Mouse (Mus musculus) liver, adult 2 months (tissue): ENCODE results near the gene Prkcd. TPM values are rescaled to one million over a fixed set of nuclear protein-coding genes. Genes with fewer than 3 reads are reported as not detected.

Experiments
- DNase-seq: peaks from one replicate; pipeline ENCODE4 v3.0.0-alpha.2; 2011; ENCODE audit warnings: low read depth, low spot score; ENCODE audit errors: extremely low read depth
- H3K27ac ChIP-seq: fragments of 200-500 bp; replicated peaks from 2 replicates; pipeline ENCODE4 v1.5.1; 2012; ENCODE audit warnings: low read depth, mild to moderate bottlenecking, control low read depth, inconsistent platforms, low read length; ENCODE audit not compliant: insufficient read depth
- H3K27me3 ChIP-seq: fragments of 200-500 bp; 2 replicates; pipeline ENCODE4 v1.6.1; 2012; ENCODE audit warnings: mild to moderate bottlenecking, moderate library complexity, low read length, inconsistent platforms; ENCODE audit not compliant: control insufficient read depth, insufficient read depth
- H3K36me3 ChIP-seq: fragments of 200-500 bp; 2 replicates; pipeline ENCODE4 v1.6.1; 2012; ENCODE audit warnings: low read length, inconsistent platforms; ENCODE audit not compliant: control insufficient read depth, insufficient read depth
- H3K4me1 ChIP-seq: fragments of 200-500 bp; 2 replicates; pipeline ENCODE4 v1.6.1; 2011; ENCODE audit warnings: low read length; ENCODE audit not compliant: control insufficient read depth, insufficient read depth
- H3K4me3 ChIP-seq: fragments of 200-500 bp; 2 replicates; pipeline ENCODE4 v1.5.1; 2011; ENCODE audit warnings: low read depth, mild to moderate bottlenecking, control low read depth, low read length, moderate library complexity; ENCODE audit not compliant: insufficient read depth
- H3K79me2 ChIP-seq: fragments of 200-500 bp; 2 replicates; pipeline ENCODE4 v1.6.1; 2012; ENCODE audit warnings: inconsistent platforms, mild to moderate bottlenecking, low read length, moderate library complexity; ENCODE audit not compliant: control insufficient read depth, insufficient read depth
- H3K9ac ChIP-seq: fragments of 200-500 bp; 2 replicates; pipeline ENCODE4 v1.6.1; 2012; ENCODE audit warnings: low read depth, mild to moderate bottlenecking, control low read depth, inconsistent platforms, low read length
- CTCF ChIP-seq: fragments of 200-500 bp; IDR thresholded peaks from 2 replicates; pipeline ENCODE4 v1.5.1; 2011; ENCODE audit warnings: low read depth, low read length, control low read depth
- POLR2A ChIP-seq: fragments of 200-500 bp; IDR thresholded peaks from 2 replicates; pipeline ENCODE4 v1.6.1; 2011; ENCODE audit warnings: low read length, control low read depth; ENCODE audit not compliant: insufficient read depth; ENCODE audit errors: extremely low read depth
- WGBS: fragments of 180-500 bp; shearing (Covaris S2); methylation state at CpG from one replicate; pipeline ENCODE4 v1.1.7; 2018; 5-methylcytosine and 5-hydroxymethylcytosine counted together
- polyA plus RNA-seq: library from polyadenylated mRNA; depleted of rRNA; stranded (reverse); fragments of >200 nt; gene quantifications from 2 replicates; pipeline ENCODE4 v1.2.3, GENCODE M21; 2012
- total RNA-seq: library from RNA; depleted of rRNA; stranded (reverse); fragments of >200 nt; gene quantifications from 2 replicates; pipeline ENCODE4 v1.2.3, GENCODE M21; 2014

The Prkcd gene
- total and polyA plus RNA-seq, 2 experiments, result 7.7 to 14.9 TPM

DNA sequence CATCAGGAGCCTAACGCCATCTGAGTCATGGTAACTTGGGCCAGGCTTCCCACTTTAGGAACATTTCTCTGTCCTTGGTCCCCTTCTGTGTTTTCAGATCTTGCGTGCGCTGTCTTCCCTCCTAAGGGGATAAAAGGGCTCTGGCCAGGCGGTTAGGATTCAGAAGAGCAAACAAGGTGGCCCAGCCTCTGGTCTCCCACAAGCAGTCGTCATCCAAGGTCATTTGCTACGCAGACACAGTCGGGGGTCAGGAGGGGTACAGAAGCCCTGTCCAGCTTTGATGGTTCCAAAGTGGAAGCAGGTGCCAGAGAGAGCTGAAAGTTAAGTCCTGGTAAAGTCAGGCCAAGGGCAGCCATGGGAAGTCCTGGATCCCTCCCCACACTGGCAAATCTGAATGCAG, 35.1 kb downstream of the Prkcd start:
- no peak overlapping the region for H3K27ac ChIP-seq
- WGBS, result 58% methylated on average over 7 of the region's 7 CpGs
- H3K4me3 ChIP-seq, result no peak overlapping the region
- H3K27me3 ChIP-seq, result no peaks in the 10 kb centered on the region
- H3K4me1 ChIP-seq, result no peaks in the 10 kb centered on the region
- 0 out of 2 replicates have a peak, but pooled peaks cover 2% of the 10 kb centered on the region for H3K36me3 ChIP-seq
- no peak for TF ChIP-seq POLR2A
- TF ChIP-seq CTCF, result no peak
- no peak for DNase-seq
- H3K9ac ChIP-seq, result no peak overlapping the region
- no peaks in the 10 kb centered on the region for H3K79me2 ChIP-seq

DNA sequence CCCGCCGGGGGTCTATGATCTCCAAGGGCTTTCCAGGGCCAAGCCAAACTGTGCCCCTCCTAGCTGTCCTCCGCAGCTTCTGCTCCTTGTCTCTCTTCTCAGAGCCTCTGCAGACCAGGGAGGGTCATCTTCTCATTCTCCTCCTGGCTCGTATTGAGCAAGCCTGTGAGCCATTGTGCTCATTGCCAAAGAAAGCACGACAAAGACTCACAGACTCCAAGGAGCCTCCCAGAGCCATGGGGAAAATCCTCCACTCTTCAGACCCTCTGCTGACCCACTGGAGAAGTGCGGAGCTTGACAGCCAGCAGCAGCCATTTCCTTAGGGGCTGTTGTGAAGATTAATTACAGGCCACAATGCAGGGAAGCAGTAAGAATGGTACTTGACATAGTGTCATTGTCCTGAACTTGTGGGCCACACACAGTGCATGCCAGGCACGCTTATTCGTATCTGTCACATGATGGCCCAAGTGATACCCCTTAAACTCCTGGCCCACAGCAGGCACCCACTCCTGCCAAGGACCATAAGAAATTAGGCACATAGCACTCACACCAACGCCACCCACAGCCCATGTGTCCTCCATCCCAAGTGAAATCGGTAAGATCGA, 35.9 kb downstream of the Prkcd start:
- TF ChIP-seq POLR2A (no peak), CTCF (no peak)
- no peak for DNase-seq
- H3K4me1 ChIP-seq, result no peaks in the 10 kb centered on the region
- no peak overlapping the region for H3K4me3 ChIP-seq
- H3K36me3 ChIP-seq, result no peaks in the 10 kb centered on the region
- H3K27ac ChIP-seq, result no peak overlapping the region
- no peak overlapping the region for H3K9ac ChIP-seq
- H3K79me2 ChIP-seq, result no peaks in the 10 kb centered on the region
- WGBS, result 83% methylated on average over 11 of the region's 11 CpGs
- H3K27me3 ChIP-seq, result no peaks in the 10 kb centered on the region

DNA sequence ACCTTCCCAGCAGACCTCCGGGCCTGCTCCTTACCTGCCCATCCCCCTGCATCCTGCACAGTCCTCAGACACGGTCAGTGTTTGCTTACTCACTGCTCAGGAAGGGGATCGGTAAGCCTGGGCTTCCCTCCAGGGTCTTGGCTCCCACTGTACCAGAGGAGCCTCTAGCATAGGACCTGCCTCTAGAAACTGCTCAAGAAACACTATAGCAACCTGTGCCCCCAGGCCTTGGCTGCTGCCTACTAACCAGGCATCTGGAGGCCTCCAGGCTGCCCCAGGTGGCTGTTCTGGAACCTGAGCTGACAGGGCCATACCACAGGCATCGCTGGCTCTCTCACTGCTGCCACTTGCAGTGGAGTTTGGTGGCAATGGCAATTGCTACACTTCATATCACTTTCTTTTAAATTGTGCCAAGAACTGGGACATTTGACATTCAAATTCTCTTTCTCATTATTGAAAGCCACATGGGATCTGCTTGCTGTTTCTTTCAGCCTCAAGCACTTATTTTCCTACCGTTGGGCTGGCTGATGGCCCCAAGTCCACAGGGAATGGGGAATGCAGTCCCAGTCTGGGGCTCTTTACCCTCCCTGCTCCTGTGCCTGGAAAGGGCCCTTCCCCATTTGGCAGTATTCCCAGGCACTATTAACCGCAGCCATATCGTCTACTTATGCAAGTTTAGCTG, 39.1 kb downstream of the Prkcd start:
- H3K4me1 ChIP-seq, result no peaks in the 10 kb centered on the region
- no peaks in the 10 kb centered on the region for H3K36me3 ChIP-seq
- no peak overlapping the region for H3K9ac ChIP-seq
- no peaks in the 10 kb centered on the region for H3K79me2 ChIP-seq
- no peaks in the 10 kb centered on the region for H3K27me3 ChIP-seq
- H3K4me3 ChIP-seq, result no peak overlapping the region
- no peak for DNase-seq
- no peak for TF ChIP-seq CTCF
- TF ChIP-seq POLR2A, result no peak
- no peak overlapping the region for H3K27ac ChIP-seq
- 62% methylated on average over 7 of the region's 7 CpGs for WGBS

DNA sequence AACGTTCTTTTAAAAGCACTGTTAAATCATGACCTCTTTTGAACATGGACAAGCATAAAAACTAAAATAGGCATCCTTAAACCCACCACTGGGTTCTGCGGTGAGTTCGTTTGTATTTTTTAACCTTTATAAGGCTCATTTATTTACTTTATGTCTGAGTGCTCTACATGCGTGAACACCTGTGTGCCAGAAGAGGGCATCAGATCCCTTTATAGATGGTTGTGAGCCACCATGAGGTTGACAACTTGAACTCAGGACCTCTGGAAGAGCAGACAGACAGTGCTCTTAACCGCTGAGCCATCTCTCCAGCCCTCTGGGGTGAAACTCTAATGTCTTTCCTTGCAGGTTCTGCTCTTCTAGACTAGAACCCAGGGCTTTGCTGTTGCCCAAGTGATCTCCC, 40.7 kb downstream of the Prkcd start:
- no peak for TF ChIP-seq POLR2A
- TF ChIP-seq CTCF, result no peak
- no peak overlapping the region for H3K4me3 ChIP-seq
- no peaks in the 10 kb centered on the region for H3K79me2 ChIP-seq
- H3K4me1 ChIP-seq, result no peaks in the 10 kb centered on the region
- no peak for DNase-seq
- 86% methylated on average over 5 of the region's 5 CpGs for WGBS
- H3K27ac ChIP-seq, result no peak overlapping the region
- H3K36me3 ChIP-seq, result no peaks in the 10 kb centered on the region
- no peaks in the 10 kb centered on the region for H3K27me3 ChIP-seq
- H3K9ac ChIP-seq, result no peak overlapping the region

DNA sequence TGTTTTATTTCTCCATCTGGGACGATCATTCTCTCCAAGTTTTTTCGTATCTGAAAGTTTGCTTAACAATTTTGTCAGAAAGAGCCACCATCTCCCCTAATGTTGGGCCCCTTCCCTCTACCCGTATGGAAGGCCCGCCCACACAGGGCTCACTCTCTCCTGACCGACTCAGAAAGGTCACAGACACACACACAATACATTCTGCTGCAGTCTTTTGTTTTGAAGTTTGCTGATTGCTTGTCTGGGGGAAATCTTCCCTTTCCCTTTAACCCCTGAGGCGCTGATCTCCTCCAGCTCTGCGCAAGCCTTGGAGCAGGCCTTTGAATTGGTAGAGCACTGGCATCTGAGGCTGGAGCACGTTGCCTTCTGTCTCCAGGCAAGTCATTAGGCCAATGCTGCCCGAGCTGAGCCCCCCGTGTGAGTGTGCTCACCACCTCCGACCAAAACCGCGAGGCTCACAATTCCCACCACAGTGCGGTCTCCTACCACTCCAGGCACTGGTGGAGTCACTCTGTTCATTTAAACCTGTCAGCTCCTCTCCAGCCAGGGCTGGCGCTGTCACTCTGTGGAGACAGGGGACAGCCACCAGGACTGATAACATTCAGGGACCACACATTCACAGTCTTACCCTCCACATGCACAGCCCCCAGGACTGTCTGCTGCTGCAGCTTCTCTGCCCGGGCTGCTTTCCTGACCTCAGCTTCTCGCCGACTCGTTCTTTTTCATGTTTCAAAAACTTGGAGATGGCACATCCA, 41.3 kb downstream of the Prkcd start:
- TF ChIP-seq CTCF (no peak), POLR2A (no peak)
- Histone ChIP-seq H3K79me2 (no peaks in the 10 kb centered on the region), H3K27me3 (no peaks in the 10 kb centered on the region), H3K36me3 (no peaks in the 10 kb centered on the region), H3K4me3 (no peak overlapping the region), H3K4me1 (no peaks in the 10 kb centered on the region), H3K9ac (no peak overlapping the region), H3K27ac (no peak overlapping the region)
- 64% methylated on average over 19 of the region's 19 CpGs for WGBS
- DNase-seq, result no peak
